Mouse (Mus musculus) cortical plate, adult 2 months (tissue): ENCODE measurements at regions not wholly inside any gene's neighbourhood (a gene's known extent, or its start where the extent isn't known, plus 50 kb on each side); places are given as distances from the start of the nearest gene placed in this dataset.

Source experiments
- CTCF ChIP-seq: fragments of 200-500 bp; IDR thresholded peaks from 2 replicates; pipeline ENCODE4 v1.5.1; 2011; ENCODE audit warnings: mild to moderate bottlenecking, control low read depth, low read length; ENCODE audit not compliant: insufficient read depth; ENCODE audit errors: extremely low read depth
- POLR2A ChIP-seq: fragments of 200-500 bp; IDR thresholded peaks from 2 replicates; pipeline ENCODE4 v1.6.1; 2011; ENCODE audit warnings: mild to moderate bottlenecking, low read length, control low read depth; ENCODE audit not compliant: insufficient read depth; ENCODE audit errors: extremely low read depth

DNA sequence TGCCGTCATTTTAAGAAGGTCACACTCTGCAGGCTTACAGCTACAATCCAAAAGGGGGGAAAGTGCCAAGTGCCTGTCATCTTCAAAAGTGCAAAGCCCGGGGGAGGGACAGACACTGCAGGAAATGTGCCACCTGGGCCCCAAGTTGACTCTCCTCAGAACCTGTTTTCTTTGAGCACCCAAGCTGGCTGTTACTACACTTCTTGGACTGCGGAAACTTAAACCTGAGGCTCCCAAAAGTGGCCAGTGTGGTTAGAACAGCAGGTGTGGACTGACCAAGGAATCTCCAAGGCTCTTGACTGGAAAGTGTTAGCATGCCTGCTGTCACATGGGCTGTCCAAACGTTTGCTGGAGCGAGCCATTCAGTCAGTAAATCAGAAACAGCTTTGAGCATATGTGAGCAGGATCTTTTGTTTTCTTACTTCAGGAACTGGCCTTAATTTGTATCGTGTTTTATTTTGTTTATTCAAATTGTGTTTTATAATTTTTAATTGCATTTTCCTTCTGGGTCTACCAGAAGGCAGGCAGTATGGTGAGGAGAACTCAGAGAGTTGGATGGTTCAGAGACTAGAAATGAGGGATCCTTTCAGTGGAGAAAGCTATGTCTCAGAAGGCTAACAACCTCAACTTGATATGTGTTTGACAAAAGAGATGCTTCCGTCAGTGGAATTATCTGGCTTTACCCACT is 168.4 kb upstream of the Frmd6 start:
- TF ChIP-seq CTCF: no peak
- TF ChIP-seq POLR2A: no peak
